Mouse (Mus musculus): ENCODE results near the gene Grik3. TPM values are rescaled to one million over a fixed set of nuclear protein-coding genes. Genes with fewer than 3 reads are reported as not detected.

Grik3 gene
- polyA plus RNA-seq, 1 experiment from 2014 or later, result 0.01 TPM

DNA sequence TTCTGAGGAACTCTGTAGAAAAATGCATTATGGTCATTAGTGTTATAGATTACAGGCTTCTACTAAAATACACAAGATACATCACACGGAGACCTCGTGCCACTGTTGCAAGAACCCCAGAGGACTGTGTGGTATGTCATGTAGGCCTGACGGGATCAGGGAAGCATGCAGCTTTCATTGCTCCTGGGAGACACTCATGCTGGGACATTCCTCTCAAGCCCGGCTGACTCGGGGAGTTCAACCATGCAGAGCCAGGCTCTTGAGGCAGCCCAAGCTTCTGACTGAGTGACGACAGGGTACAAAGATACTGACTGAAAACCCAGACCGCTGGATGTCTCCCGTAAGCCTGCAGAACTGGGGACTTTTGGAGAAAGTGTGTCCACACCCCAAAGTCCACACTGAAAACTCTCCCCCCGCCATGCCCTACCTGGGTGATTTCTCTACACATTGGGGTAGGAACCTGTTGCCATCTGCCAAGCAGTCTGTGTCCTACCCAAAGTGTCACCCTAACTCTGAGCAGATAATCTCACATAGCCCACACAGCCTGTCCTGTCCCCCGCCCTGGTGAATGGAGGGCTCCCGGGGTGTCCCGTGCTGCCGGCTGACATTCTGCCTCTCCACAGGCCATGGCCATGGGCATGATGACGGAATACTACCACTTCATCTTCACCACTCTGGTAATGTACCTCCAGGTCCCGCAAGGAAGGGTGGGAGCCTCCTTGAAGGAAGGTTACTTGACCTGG is 150.6 kb downstream of the Grik3 start:
- Histone ChIP-seq H3K4me3 (ENCODE audit: low read depth, low read length) (no peak overlapping the region), H3K4me2 (ENCODE audit: low read depth, low read length) (no peak overlapping the region), H3K27ac (ENCODE audit: low read depth) (no peak overlapping the region), H3K4me1 (ENCODE audit: insufficient read depth) (no peaks in the 10 kb centered on the region), H3K9ac (replicated peaks) (no peak overlapping the region), H3K27me3 (ENCODE audit: insufficient read depth, low read length) (no peaks in the 10 kb centered on the region), H3K9me3 (ENCODE audit: low read length) (no peaks in the 10 kb centered on the region), H3K36me3 (replicated peaks; ENCODE audit: insufficient read depth, low read length) (no peaks in the 10 kb centered on the region)
- DNase-seq, result no peak
- 80% methylated on average over 15 of the region's 15 CpGs for WGBS (ENCODE audit: insufficient replicate concordance)
- no peak for ATAC-seq
- TF ChIP-seq CTCF (IDR thresholded peaks at IDR 0.05; ENCODE audit: low read depth), result no peak
- TF ChIP-seq EP300 (IDR thresholded peaks at IDR 0.05; ENCODE audit: low read depth), result no peak

- Histone ChIP-seq H3K4me3 (ENCODE audit: low read depth, low read length) (no peak overlapping the region), H3K9me3 (ENCODE audit: low read length) (no peaks in the 10 kb centered on the region), H3K27ac (ENCODE audit: low read depth) (no peak overlapping the region), H3K9ac (replicated peaks) (no peak overlapping the region), H3K4me1 (ENCODE audit: insufficient read depth) (no peaks in the 10 kb centered on the region), H3K36me3 (replicated peaks; ENCODE audit: insufficient read depth, low read length) (no peaks in the 10 kb centered on the region), H3K27me3 (ENCODE audit: insufficient read depth, low read length) (no peaks in the 10 kb centered on the region), H3K4me2 (ENCODE audit: low read depth, low read length) (no peak overlapping the region)
- ATAC-seq (no peak), DNase-seq (no peak)
- TF ChIP-seq CTCF (IDR thresholded peaks at IDR 0.05; ENCODE audit: low read depth), result no peak
- TF ChIP-seq EP300 (IDR thresholded peaks at IDR 0.05; ENCODE audit: low read depth), result no peak
- 80% methylated on average over 23 of the region's 23 CpGs for WGBS (ENCODE audit: insufficient replicate concordance)
These were observed 154.4 kb downstream of the Grik3 start for GRCm38 (mm10) chr4:125644581-125645568.

DNA sequence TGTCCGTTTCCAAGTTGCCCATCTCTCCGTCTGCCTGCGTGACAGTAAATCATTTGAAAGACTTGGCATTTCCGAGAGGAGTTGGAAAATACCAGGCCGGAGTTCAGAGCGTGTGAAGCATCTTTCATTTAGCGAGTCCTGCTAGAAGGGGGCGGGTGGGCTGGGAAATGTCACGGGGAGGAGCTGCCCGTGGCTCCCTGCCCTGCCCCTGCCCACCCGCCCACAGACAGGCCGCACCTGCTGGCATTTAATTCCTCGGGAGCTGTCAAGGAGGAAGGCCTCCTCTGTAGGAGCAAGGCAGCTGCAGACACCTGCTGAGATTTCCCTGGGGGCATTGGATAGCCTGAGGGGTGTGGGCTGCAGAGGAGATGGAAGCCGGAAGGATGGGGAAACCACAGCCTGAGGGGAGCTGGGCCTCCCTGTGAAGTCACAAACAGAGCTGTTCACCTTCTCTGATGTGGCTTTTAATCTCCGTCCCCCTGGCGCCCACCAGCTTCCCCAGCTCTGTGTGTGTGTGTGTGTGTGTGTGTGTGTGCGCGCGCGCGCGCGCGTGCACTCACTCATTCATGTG is 161.3 kb downstream of the Grik3 start:
- 43% methylated on average over 23 of the region's 24 CpGs for WGBS (ENCODE audit: insufficient replicate concordance)
- no peak for DNase-seq
- no peak for ATAC-seq

DNA sequence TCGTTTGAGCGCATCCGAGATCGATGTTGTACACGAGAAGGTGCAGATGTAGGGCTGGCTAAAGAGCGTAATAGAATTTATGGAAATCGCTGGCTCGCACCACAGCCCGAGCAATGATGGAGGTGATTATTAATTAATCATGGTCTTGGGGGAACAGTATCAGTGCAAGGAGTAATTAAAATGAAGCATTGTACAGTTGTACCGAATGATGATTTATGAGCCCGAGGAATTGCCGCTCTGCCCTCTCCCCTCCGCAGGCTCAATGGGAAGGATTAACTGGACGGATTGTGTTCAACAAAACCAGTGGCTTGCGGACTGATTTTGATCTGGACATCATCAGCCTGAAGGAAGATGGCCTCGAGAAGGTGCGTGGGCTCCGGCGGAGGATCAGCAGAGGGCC is 165.5 kb downstream of the Grik3 start:
- Histone ChIP-seq H3K4me1 (ENCODE audit: insufficient read depth) (no peaks in the 10 kb centered on the region), H3K4me3 (ENCODE audit: low read depth, low read length) (no peak overlapping the region), H3K27ac (ENCODE audit: low read depth) (no peak overlapping the region), H3K9ac (replicated peaks) (no peak overlapping the region), H3K36me3 (replicated peaks; ENCODE audit: insufficient read depth, low read length) (no peaks in the 10 kb centered on the region), H3K4me2 (ENCODE audit: low read depth, low read length) (no peak overlapping the region), H3K27me3 (ENCODE audit: insufficient read depth, low read length) (no peaks in the 10 kb centered on the region), H3K9me3 (ENCODE audit: low read length) (no peaks in the 10 kb centered on the region)
- ATAC-seq, result no peak
- 82% methylated on average over 19 of the region's 19 CpGs for WGBS (ENCODE audit: insufficient replicate concordance)
- DNase-seq, result no peak
- TF ChIP-seq CTCF (IDR thresholded peaks at IDR 0.05; ENCODE audit: low read depth) (no peak), EP300 (IDR thresholded peaks at IDR 0.05; ENCODE audit: low read depth) (no peak)

More for the DNA sequence above, 161.3 kb downstream of the Grik3 start:
- Histone ChIP-seq H3K9ac (replicated peaks) (no peak overlapping the region), H3K9me3 (ENCODE audit: low read length) (no peaks in the 10 kb centered on the region), H3K27ac (ENCODE audit: low read depth) (no peak overlapping the region), H3K4me1 (ENCODE audit: insufficient read depth) (no peaks in the 10 kb centered on the region), H3K4me3 (ENCODE audit: low read depth, low read length) (no peak overlapping the region), H3K36me3 (replicated peaks; ENCODE audit: insufficient read depth, low read length) (no peaks in the 10 kb centered on the region), H3K4me2 (ENCODE audit: low read depth, low read length) (no peak overlapping the region), H3K27me3 (ENCODE audit: insufficient read depth, low read length) (no peaks in the 10 kb centered on the region)
- TF ChIP-seq EP300 (IDR thresholded peaks at IDR 0.05; ENCODE audit: low read depth) (no peak), CTCF (IDR thresholded peaks at IDR 0.05; ENCODE audit: low read depth) (no peak)

DNA sequence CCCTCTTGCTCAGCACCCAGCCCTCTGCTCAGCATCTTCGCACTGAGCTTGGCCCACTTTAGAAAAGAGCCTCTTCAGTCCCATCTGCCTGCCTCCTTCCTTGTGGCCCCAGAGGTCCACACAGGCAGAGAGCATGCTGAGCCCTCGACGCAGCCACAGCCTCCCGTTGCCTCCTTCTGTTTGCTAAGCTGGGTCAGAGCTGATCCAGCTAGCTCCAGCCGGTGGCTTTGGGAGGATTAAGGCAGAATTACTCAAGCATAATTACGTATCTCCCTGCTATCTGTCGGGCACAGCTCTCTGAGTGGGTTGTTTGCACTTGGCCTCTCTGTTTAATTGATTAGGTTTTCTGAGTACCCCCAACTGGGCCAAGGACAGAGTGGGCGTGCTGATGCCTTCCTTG is 167.9 kb downstream of the Grik3 start:
- no peaks in the 10 kb centered on the region for H3K36me3 ChIP-seq (replicated peaks; ENCODE audit: insufficient read depth, low read length)
- H3K27ac ChIP-seq (ENCODE audit: low read depth), result no peak overlapping the region
- 56% methylated on average over 8 of the region's 8 CpGs for WGBS (ENCODE audit: insufficient replicate concordance)
- no peak overlapping the region for H3K4me2 ChIP-seq (ENCODE audit: low read depth, low read length)
- DNase-seq, result no peak
- ATAC-seq, result no peak
- no peaks in the 10 kb centered on the region for H3K9me3 ChIP-seq (ENCODE audit: low read length)
- TF ChIP-seq EP300 (IDR thresholded peaks at IDR 0.05; ENCODE audit: low read depth) (no peak), CTCF (IDR thresholded peaks at IDR 0.05; ENCODE audit: low read depth) (no peak)
- no peaks in the 10 kb centered on the region for H3K4me1 ChIP-seq (ENCODE audit: insufficient read depth)
- no peak overlapping the region for H3K9ac ChIP-seq (replicated peaks)
- no peak overlapping the region for H3K4me3 ChIP-seq (ENCODE audit: low read depth, low read length)
- no peaks in the 10 kb centered on the region for H3K27me3 ChIP-seq (ENCODE audit: insufficient read depth, low read length)

DNA sequence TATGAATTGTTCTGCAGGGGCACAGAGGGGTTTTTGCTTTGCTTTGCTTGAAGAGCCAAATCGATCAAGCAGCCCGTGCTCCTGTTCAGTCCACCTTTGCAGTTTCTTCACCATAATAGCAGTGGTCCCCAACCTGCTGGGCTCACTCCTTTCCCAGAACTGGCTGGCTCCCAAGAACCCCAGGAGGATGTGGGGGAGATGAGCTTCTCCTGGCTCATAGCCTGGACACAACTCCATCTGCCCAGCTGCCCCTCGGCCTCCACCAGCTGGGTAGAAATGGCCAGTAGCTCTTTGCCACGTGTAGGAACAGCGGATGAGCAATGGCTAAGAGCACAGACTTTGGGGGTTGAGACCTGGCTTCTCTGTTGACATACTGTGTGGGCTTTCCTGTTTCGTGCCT is 171.5 kb downstream of the Grik3 start:
- H3K4me1 ChIP-seq (ENCODE audit: insufficient read depth), result no peaks in the 10 kb centered on the region
- H3K4me2 ChIP-seq (ENCODE audit: low read depth, low read length), result no peak overlapping the region
- WGBS (ENCODE audit: insufficient replicate concordance), result 71% methylated on average over 6 of the region's 6 CpGs
- TF ChIP-seq EP300 (IDR thresholded peaks at IDR 0.05; ENCODE audit: low read depth) (no peak), CTCF (IDR thresholded peaks at IDR 0.05; ENCODE audit: low read depth) (no peak)
- H3K9ac ChIP-seq (replicated peaks), result no peak overlapping the region
- no peaks in the 10 kb centered on the region for H3K9me3 ChIP-seq (ENCODE audit: low read length)
- no peak overlapping the region for H3K4me3 ChIP-seq (ENCODE audit: low read depth, low read length)
- no peaks in the 10 kb centered on the region for H3K27me3 ChIP-seq (ENCODE audit: insufficient read depth, low read length)
- ATAC-seq, result no peak
- H3K36me3 ChIP-seq (replicated peaks; ENCODE audit: insufficient read depth, low read length), result no peaks in the 10 kb centered on the region
- H3K27ac ChIP-seq (ENCODE audit: low read depth), result no peak overlapping the region
- no peak for DNase-seq
